Mouse (Mus musculus) embryonic facial prominence, embryonic 13.5 days (tissue): ENCODE results near the gene AI661453. TPM values are rescaled to one million over a fixed set of nuclear protein-coding genes. Genes with fewer than 3 reads are reported as not detected.

ENCODE experiments used
- ATAC-seq: fragments of 200-750 bp; cut with Nextera tagmentation; 2 replicates; pipeline ENCODE4 v1.8.0; 2017; ENCODE audit warnings: low read depth; ENCODE audit not compliant: insufficient number of reproducible peaks, insufficient read depth, low FRiP score, low TSS enrichment
- H3K27ac ChIP-seq: fragments of 300-500 bp; sonication (generic); 2 replicates; pipeline ENCODE4 v1.5.1; 2015; ENCODE audit warnings: moderate library complexity, mild to moderate bottlenecking, inconsistent platforms
- H3K27me3 ChIP-seq: fragments of 300-500 bp; sonication (generic); 2 replicates; pipeline ENCODE4 v1.6.1; 2015; ENCODE audit warnings: mild to moderate bottlenecking, inconsistent platforms
- H3K36me3 ChIP-seq: fragments of 300-500 bp; sonication (generic); 2 replicates; pipeline ENCODE4 v1.6.1; 2015; ENCODE audit warnings: mild to moderate bottlenecking, inconsistent platforms
- H3K4me1 ChIP-seq: fragments of 300-500 bp; sonication (generic); 2 replicates; pipeline ENCODE4 v1.6.1; 2015; ENCODE audit warnings: inconsistent platforms
- H3K4me2 ChIP-seq: fragments of 300-500 bp; sonication (generic); 2 replicates; pipeline ENCODE4 v1.6.1; 2015; ENCODE audit warnings: moderate library complexity, mild to moderate bottlenecking, inconsistent platforms
- H3K4me3 ChIP-seq: fragments of 300-500 bp; sonication (generic); 2 replicates; pipeline ENCODE4 v1.5.1; 2015; ENCODE audit warnings: mild to moderate bottlenecking, inconsistent platforms
- H3K9ac ChIP-seq: fragments of 300-500 bp; sonication (generic); 2 replicates; pipeline ENCODE4 v1.6.1; 2015; ENCODE audit warnings: mild to moderate bottlenecking, inconsistent platforms
- H3K9me3 ChIP-seq: fragments of 300-500 bp; sonication (generic); 2 replicates; pipeline ENCODE4 v1.6.1; 2016; ENCODE audit warnings: inconsistent platforms
- WGBS: fragments of 180-500 bp; shearing (Covaris S2); methylation state at CpG from one replicate; pipeline ENCODE4 v1.1.7; 2015; ENCODE audit warnings: mixed read lengths; 5-methylcytosine and 5-hydroxymethylcytosine counted together
- polyA plus RNA-seq: library from polyadenylated mRNA; unstranded; fragments of >200 nt; fragmentation: Nextera tagmentation; extraction: Ambion mirVana; gene quantifications from 2 replicates; pipeline ENCODE4 v1.2.1, GENCODE M21; 2015

Gene AI661453
- polyA plus RNA-seq, 1 experiment from 2014 or later, result 2.0 TPM

GRCm38 (mm10) chr17:47505566-47505965, 69.2 kb downstream of the AI661453 start:
- H3K9me3 ChIP-seq, result no peaks in the 10 kb centered on the region
- H3K27me3 ChIP-seq, result no peaks in the 10 kb centered on the region
- peak overlapping the region; percentile 33; the same call in 1 of the 2 replicates for H3K27ac ChIP-seq
- peak overlapping the region; percentile 72 for H3K4me2 ChIP-seq
- H3K4me3 ChIP-seq, result peak overlapping the region; percentile 45
- no peak for ATAC-seq
- peaks cover 4% of the 10 kb centered on the region for H3K36me3 ChIP-seq
- peak overlapping the region; percentile 75; the same call in 1 of the 2 replicates for H3K9ac ChIP-seq
- peaks cover 47% of the 10 kb centered on the region for H3K4me1 ChIP-seq
- WGBS, result 52% methylated on average over 2 of the region's 2 CpGs

GRCm38 (mm10) chr17:47506042-47506441, 69.6 kb downstream of the AI661453 start:
- no peaks in the 10 kb centered on the region for H3K9me3 ChIP-seq
- peak overlapping the region; percentile 72; the same call in 1 of the 2 replicates for H3K4me2 ChIP-seq
- 90% methylated on average over 1 of the region's 1 CpGs for WGBS
- no peak overlapping the region for H3K9ac ChIP-seq
- H3K4me1 ChIP-seq, result peaks cover 47% of the 10 kb centered on the region
- no peaks in the 10 kb centered on the region for H3K36me3 ChIP-seq
- no peak overlapping the region for H3K27ac ChIP-seq
- H3K4me3 ChIP-seq, result no peak overlapping the region
- no peak for ATAC-seq
- no peaks in the 10 kb centered on the region for H3K27me3 ChIP-seq

DNA sequence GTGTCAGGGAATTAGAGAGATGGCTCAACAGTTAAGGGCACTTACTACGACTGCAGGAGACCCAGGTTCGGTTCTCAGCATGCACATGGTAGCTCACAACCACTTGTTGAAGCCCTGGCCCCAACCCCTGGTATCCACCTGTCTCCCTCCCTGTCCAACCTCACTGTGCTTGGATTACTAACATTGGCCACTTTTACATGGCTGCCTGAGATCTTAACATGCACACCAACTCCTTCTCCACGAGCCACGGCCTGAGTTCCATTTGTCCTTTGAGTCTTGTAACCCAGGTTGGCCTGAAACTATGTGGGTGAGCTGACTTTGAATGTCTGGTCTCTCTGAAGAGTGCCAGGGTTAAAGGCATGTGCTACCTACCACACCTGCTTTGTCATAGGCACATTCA, 70.3 kb downstream of the AI661453 start:
- Histone ChIP-seq H3K4me2 (no peak overlapping the region), H3K27me3 (no peaks in the 10 kb centered on the region), H3K4me1 (peaks cover 48% of the 10 kb centered on the region), H3K4me3 (no peak overlapping the region), H3K9ac (no peak overlapping the region), H3K36me3 (no peaks in the 10 kb centered on the region), H3K9me3 (no peaks in the 10 kb centered on the region), H3K27ac (no peak overlapping the region)
- 90% methylated on average over 4 of the region's 4 CpGs for WGBS
- ATAC-seq, result no peak

DNA sequence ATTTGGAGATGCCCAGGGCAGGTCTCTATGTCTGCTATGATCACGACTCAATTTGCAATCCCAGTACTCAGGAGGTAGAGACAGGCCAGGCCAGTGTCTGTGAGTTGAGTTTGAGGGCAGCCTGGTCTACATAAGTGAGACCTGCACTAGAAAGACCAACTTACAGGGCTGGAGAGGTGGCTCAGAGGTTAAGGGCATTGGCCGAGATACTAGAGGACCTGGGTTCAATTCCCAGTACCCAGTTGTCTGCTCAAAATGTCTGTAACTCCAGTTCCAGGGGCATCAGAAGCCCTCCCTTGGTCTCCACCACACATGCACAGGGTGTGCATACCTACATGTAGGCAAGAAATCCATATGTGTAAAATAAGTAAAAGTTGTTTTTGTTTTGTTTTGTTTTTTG, 71.1 kb downstream of the AI661453 start:
- Histone ChIP-seq H3K27ac (peak overlapping the region; percentile 90), H3K4me2 (peak overlapping the region; percentile 58), H3K9ac (0 out of 2 replicates have a peak overlapping the region, but pooled peaks have one; percentile 4), H3K36me3 (no peaks in the 10 kb centered on the region), H3K4me3 (no peak overlapping the region), H3K4me1 (peaks cover 50% of the 10 kb centered on the region), H3K27me3 (no peaks in the 10 kb centered on the region), H3K9me3 (no peaks in the 10 kb centered on the region)
- no peak for ATAC-seq
- 85% methylated on average over 2 of the region's 2 CpGs for WGBS

DNA sequence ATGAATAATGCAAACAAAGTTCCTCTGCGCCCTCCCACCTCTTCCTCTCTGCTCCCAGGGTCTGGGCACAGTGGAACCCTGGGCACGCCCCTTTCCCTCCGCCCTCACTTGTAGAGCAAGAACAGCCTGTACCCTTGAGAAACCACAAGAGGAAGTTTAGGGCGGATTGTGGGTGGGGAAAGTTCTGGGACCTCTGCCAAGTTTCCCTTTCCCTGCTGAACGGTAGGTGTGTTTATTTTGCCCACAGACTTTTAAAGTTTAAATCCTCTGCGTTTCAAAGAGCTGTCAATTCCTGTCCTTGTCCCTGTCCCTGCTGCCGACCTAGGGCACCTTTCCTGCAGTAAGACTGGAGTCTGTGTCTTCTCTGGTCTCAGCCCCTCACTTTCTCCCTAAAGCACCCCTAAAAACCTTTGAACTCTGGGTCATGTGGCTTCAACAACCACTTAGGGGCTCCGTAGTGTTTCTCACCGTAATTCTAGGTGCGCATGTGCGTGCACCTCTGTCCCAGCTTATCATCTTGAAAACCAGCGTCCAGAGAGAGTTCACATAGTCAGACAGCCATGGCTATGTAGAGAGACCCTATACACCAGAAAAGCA, 71.7 kb downstream of the AI661453 start:
- H3K36me3 ChIP-seq, result no peaks in the 10 kb centered on the region
- H3K4me2 ChIP-seq, result peak overlapping the region; percentile 58
- H3K27me3 ChIP-seq, result no peaks in the 10 kb centered on the region
- H3K9ac ChIP-seq, result peak overlapping the region; percentile 32; the same call in 1 of the 2 replicates
- peaks cover 53% of the 10 kb centered on the region for H3K4me1 ChIP-seq
- H3K4me3 ChIP-seq, result peak overlapping the region; percentile 25
- H3K27ac ChIP-seq, result peak overlapping the region; percentile 90
- WGBS, result 24% methylated on average over 12 of the region's 12 CpGs
- ATAC-seq, result peak; percentile 77
- H3K9me3 ChIP-seq, result no peaks in the 10 kb centered on the region

- Histone ChIP-seq H3K9me3 (no peaks in the 10 kb centered on the region), H3K36me3 (no peaks in the 10 kb centered on the region), H3K9ac (no peak overlapping the region), H3K4me3 (no peak overlapping the region), H3K27me3 (no peaks in the 10 kb centered on the region), H3K4me1 (peaks cover 59% of the 10 kb centered on the region), H3K27ac (peak overlapping the region; percentile 45; the same call in 1 of the 2 replicates), H3K4me2 (no peak overlapping the region)
- ATAC-seq, result no peak
- 46% methylated on average over 9 of the region's 9 CpGs for WGBS
Measured at GRCm38 (mm10) chr17:47509031-47509705, 72.8 kb downstream of the AI661453 start.

GRCm38 (mm10) chr17:47511111-47512020, 75.0 kb downstream of the AI661453 start:
- peak overlapping the region; percentile 65 for H3K9ac ChIP-seq
- H3K36me3 ChIP-seq, result peaks cover 2% of the 10 kb centered on the region; the same call in 1 of the 2 replicates
- peak overlapping the region; percentile 83 for H3K27ac ChIP-seq
- H3K27me3 ChIP-seq, result no peaks in the 10 kb centered on the region
- peak overlapping the region; percentile 55 for H3K4me2 ChIP-seq
- peak; percentile 85 for ATAC-seq
- peaks cover 43% of the 10 kb centered on the region for H3K4me1 ChIP-seq
- no peaks in the 10 kb centered on the region for H3K9me3 ChIP-seq
- 13% methylated on average over 25 of the region's 25 CpGs for WGBS
- peak overlapping the region; percentile 31 for H3K4me3 ChIP-seq

- no peaks in the 10 kb centered on the region for H3K27me3 ChIP-seq
- H3K9me3 ChIP-seq, result no peaks in the 10 kb centered on the region
- H3K9ac ChIP-seq, result peak overlapping the region; percentile 57
- no peak for ATAC-seq
- peaks cover 2% of the 10 kb centered on the region; the same call in 1 of the 2 replicates for H3K36me3 ChIP-seq
- peak overlapping the region; percentile 40 for H3K27ac ChIP-seq
- WGBS, result 59% methylated on average over 10 of the region's 10 CpGs
- H3K4me3 ChIP-seq, result no peak overlapping the region
- no peak overlapping the region for H3K4me2 ChIP-seq
- peaks cover 44% of the 10 kb centered on the region for H3K4me1 ChIP-seq
Measured at GRCm38 (mm10) chr17:47512956-47513775, 76.8 kb downstream of the AI661453 start.

GRCm38 (mm10) chr17:47515180-47515844, 78.9 kb downstream of the AI661453 start:
- Histone ChIP-seq H3K9ac (no peak overlapping the region), H3K4me2 (no peak overlapping the region), H3K36me3 (peaks cover 2% of the 10 kb centered on the region; the same call in 1 of the 2 replicates), H3K4me3 (no peak overlapping the region), H3K4me1 (peaks cover 50% of the 10 kb centered on the region), H3K27me3 (no peaks in the 10 kb centered on the region), H3K9me3 (no peaks in the 10 kb centered on the region), H3K27ac (no peak overlapping the region)
- no peak for ATAC-seq
- 74% methylated on average over 7 of the region's 7 CpGs for WGBS

- Histone ChIP-seq H3K36me3 (peaks cover 2% of the 10 kb centered on the region; the same call in 1 of the 2 replicates), H3K27ac (no peak overlapping the region), H3K4me3 (no peak overlapping the region), H3K27me3 (no peaks in the 10 kb centered on the region), H3K9ac (no peak overlapping the region), H3K9me3 (no peaks in the 10 kb centered on the region), H3K4me1 (peaks cover 48% of the 10 kb centered on the region), H3K4me2 (no peak overlapping the region)
- no peak for ATAC-seq
- 91% methylated on average over 3 of the region's 3 CpGs for WGBS
Measured at GRCm38 (mm10) chr17:47516232-47516631, 79.8 kb downstream of the AI661453 start.
